Mouse (Mus musculus) hindbrain, embryonic 11.5 days (tissue): ENCODE results near the gene Tapbpl. TPM values are rescaled to one million over a fixed set of nuclear protein-coding genes. Genes with fewer than 3 reads are reported as not detected.

ENCODE experiments used
- ATAC-seq: fragments of 200-750 bp; cut with Nextera tagmentation; 2 replicates; pipeline ENCODE4 v1.8.0; 2017; ENCODE audit warnings: mild to moderate bottlenecking, moderate TSS enrichment, moderate library complexity; ENCODE audit not compliant: low FRiP score
- DNase-seq: peaks from one replicate; pipeline ENCODE4 v3.0.0-alpha.2; 2015; ENCODE audit warnings: low spot score
- H3K27ac ChIP-seq: fragments of 300-500 bp; sonication (generic); 2 replicates; pipeline ENCODE4 v1.5.1; 2014; ENCODE audit warnings: mild to moderate bottlenecking, low read depth, low read length
- H3K27me3 ChIP-seq: fragments of 300-500 bp; sonication (generic); 2 replicates; pipeline ENCODE4 v1.6.1; 2014; ENCODE audit warnings: mild to moderate bottlenecking, low read length, moderate library complexity, mixed read lengths; ENCODE audit not compliant: control insufficient read depth, insufficient read depth
- H3K36me3 ChIP-seq: fragments of 300-500 bp; sonication (generic); 2 replicates; pipeline ENCODE4 v1.6.1; 2014; ENCODE audit warnings: mild to moderate bottlenecking, low read length, moderate library complexity, mixed read lengths; ENCODE audit not compliant: control insufficient read depth, insufficient read depth
- H3K4me1 ChIP-seq: fragments of 300-500 bp; sonication (generic); replicated peaks from 2 replicates; pipeline ENCODE4 v1.6.1; 2014; ENCODE audit warnings: low read length, mixed read lengths; ENCODE audit not compliant: control insufficient read depth, insufficient read depth
- H3K4me2 ChIP-seq: fragments of 300-500 bp; sonication (generic); replicated peaks from 2 replicates; pipeline ENCODE4 v1.6.1; 2014; ENCODE audit warnings: mild to moderate bottlenecking, low read depth, low read length
- H3K4me3 ChIP-seq: fragments of 300-500 bp; sonication (generic); 2 replicates; pipeline ENCODE4 v1.5.1; 2014; ENCODE audit warnings: low read depth, low read length
- H3K9ac ChIP-seq: fragments of 300-500 bp; sonication (generic); 2 replicates; pipeline ENCODE4 v1.6.1; 2014; ENCODE audit warnings: low read depth, low read length
- H3K9me3 ChIP-seq: fragments of 300-500 bp; sonication (generic); 2 replicates; pipeline ENCODE4 v1.6.1; 2016; ENCODE audit warnings: low read length; ENCODE audit not compliant: control insufficient read depth
- WGBS: fragments of 180-500 bp; shearing (Covaris S2); extraction: QIAGEN DNeasy Blood & Tissue Kit; methylation state at CpG from one replicate; pipeline ENCODE4 v1.1.7; 2014; 5-methylcytosine and 5-hydroxymethylcytosine counted together
- polyA plus RNA-seq: library from polyadenylated mRNA; unstranded; fragments of >200 nt; fragmentation: Nextera tagmentation; extraction: Ambion mirVana; gene quantifications from 2 replicates; pipeline ENCODE4 v1.2.1, GENCODE M21; 2014

The Tapbpl gene
- polyA plus RNA-seq, 1 experiment from 2014 or later: 2.2 TPM

GRCm38 (mm10) chr6:125196301-125196700 is 35.4 kb downstream of the Tapbpl start:
- Histone ChIP-seq H3K9ac (no peak overlapping the region), H3K27ac (no peak overlapping the region)

GRCm38 (mm10) chr6:125195541-125196075 is 36.1 kb downstream of the Tapbpl start:
- peaks cover 3% of the 10 kb centered on the region; the same call in 1 of the 2 replicates for H3K4me1 ChIP-seq
- DNase-seq: no peak
- H3K4me2 ChIP-seq: no peak overlapping the region
- no peaks in the 10 kb centered on the region for H3K36me3 ChIP-seq
- no peak overlapping the region for H3K4me3 ChIP-seq
- H3K9me3 ChIP-seq: no peaks in the 10 kb centered on the region
- H3K27me3 ChIP-seq: no peaks in the 10 kb centered on the region
- no peak for ATAC-seq
- H3K9ac ChIP-seq: no peak overlapping the region
- WGBS: 4% methylated on average over 1 of the region's 1 CpGs
- no peak overlapping the region for H3K27ac ChIP-seq

More at GRCm38 (mm10) chr6:125196301-125196700, 35.4 kb downstream of the Tapbpl start:
- Histone ChIP-seq H3K4me3 (no peak overlapping the region), H3K36me3 (no peaks in the 10 kb centered on the region), H3K4me1 (peaks cover 3% of the 10 kb centered on the region; the same call in 1 of the 2 replicates), H3K27me3 (no peaks in the 10 kb centered on the region), H3K4me2 (no peak overlapping the region), H3K9me3 (no peaks in the 10 kb centered on the region)
- ATAC-seq (no peak), DNase-seq (no peak)
- 41% methylated on average over 3 of the region's 3 CpGs for WGBS

GRCm38 (mm10) chr6:125193390-125193789 is 38.3 kb downstream of the Tapbpl start:
- Histone ChIP-seq H3K4me3 (no peak overlapping the region), H3K27me3 (no peaks in the 10 kb centered on the region), H3K4me2 (no peak overlapping the region), H3K9me3 (no peaks in the 10 kb centered on the region), H3K4me1 (peaks cover 3% of the 10 kb centered on the region; the same call in 1 of the 2 replicates), H3K27ac (no peak overlapping the region), H3K36me3 (0 out of 2 replicates have a peak, but pooled peaks cover 4% of the 10 kb centered on the region), H3K9ac (no peak overlapping the region)
- ATAC-seq: no peak
- DNase-seq: no peak
- 91% methylated on average over 7 of the region's 7 CpGs for WGBS

- Histone ChIP-seq H3K27ac (peak overlapping the region; percentile 96; the same call in 1 of the 2 replicates), H3K36me3 (0 out of 2 replicates have a peak, but pooled peaks cover 4% of the 10 kb centered on the region), H3K4me2 (peak overlapping the region; percentile 56), H3K4me3 (peak overlapping the region; percentile 56), H3K9ac (peak overlapping the region; percentile 77), H3K4me1 (peaks cover 3% of the 10 kb centered on the region; the same call in 1 of the 2 replicates), H3K27me3 (no peaks in the 10 kb centered on the region), H3K9me3 (no peaks in the 10 kb centered on the region)
- ATAC-seq (no peak), DNase-seq (no peak)
- 51% methylated on average over 5 of the region's 5 CpGs for WGBS
Observed at GRCm38 (mm10) chr6:125192841-125193240, 38.8 kb downstream of the Tapbpl start.

- Histone ChIP-seq H3K27ac (peak overlapping the region; percentile 96), H3K4me1 (peaks cover 3% of the 10 kb centered on the region; the same call in 1 of the 2 replicates), H3K4me3 (peak overlapping the region; percentile 56), H3K9me3 (no peaks in the 10 kb centered on the region), H3K4me2 (peak overlapping the region; percentile 56), H3K9ac (peak overlapping the region; percentile 77), H3K27me3 (no peaks in the 10 kb centered on the region), H3K36me3 (0 out of 2 replicates have a peak, but pooled peaks cover 8% of the 10 kb centered on the region)
- ATAC-seq (peak; percentile 96), DNase-seq (peak; percentile 96)
- WGBS: under 1% methylated on average over 34 of the region's 34 CpGs
Observed at GRCm38 (mm10) chr6:125192016-125192714, 39.5 kb downstream of the Tapbpl start.

GRCm38 (mm10) chr6:125191332-125192015 is 40.2 kb downstream of the Tapbpl start, which contains the start of the genes Ncapd2 and Mrpl51:
TSS of gene Ncapd2 (minus strand) at chr6:125191701.
TSS of gene Mrpl51 (plus strand) at chr6:125191801.
- ATAC-seq (peak; percentile 95), DNase-seq (peak; percentile 99)
- Histone ChIP-seq H3K9ac (peak within 1 kb of the TSS; percentile 77), H3K9me3 (no peaks in the 10 kb centered on the region), H3K4me2 (peak within 1 kb of the TSS; percentile 57), H3K36me3 (0 out of 2 replicates have a peak, but pooled peaks cover 14% of the 10 kb centered on the region), H3K4me1 (peaks cover 3% of the 10 kb centered on the region; the same call in 1 of the 2 replicates), H3K27me3 (no peaks in the 10 kb centered on the region), H3K4me3 (peak within 1 kb of the TSS; percentile 56), H3K27ac (peak within 1 kb of the TSS; percentile 96)
- under 1% methylated on average over 54 of the region's 54 CpGs for WGBS

GRCm38 (mm10) chr6:125190816-125191215 is 40.8 kb downstream of the Tapbpl start:
- ATAC-seq (no peak), DNase-seq (peak; percentile 31)
- H3K36me3 ChIP-seq: 0 out of 2 replicates have a peak, but pooled peaks cover 14% of the 10 kb centered on the region

GRCm38 (mm10) chr6:125186203-125186602 is 45.5 kb downstream of the Tapbpl start:
- WGBS: 94% methylated on average over 10 of the region's 10 CpGs
- Histone ChIP-seq H3K27ac (no peak overlapping the region), H3K9me3 (no peaks in the 10 kb centered on the region), H3K4me3 (no peak overlapping the region), H3K4me2 (no peak overlapping the region), H3K9ac (no peak overlapping the region), H3K36me3 (peaks cover 32% of the 10 kb centered on the region), H3K27me3 (no peaks in the 10 kb centered on the region), H3K4me1 (no peaks in the 10 kb centered on the region)
- DNase-seq: no peak
- ATAC-seq: no peak

More at GRCm38 (mm10) chr6:125190816-125191215, 40.8 kb downstream of the Tapbpl start:
- peaks cover 3% of the 10 kb centered on the region; the same call in 1 of the 2 replicates for H3K4me1 ChIP-seq
- no peak overlapping the region for H3K27ac ChIP-seq
- no peaks in the 10 kb centered on the region for H3K9me3 ChIP-seq
- H3K4me2 ChIP-seq: peak overlapping the region; percentile 57
- H3K9ac ChIP-seq: peak overlapping the region; percentile 77
- H3K4me3 ChIP-seq: peak overlapping the region; percentile 56
- H3K27me3 ChIP-seq: no peaks in the 10 kb centered on the region
